Mouse (Mus musculus): ENCODE data around the gene Hras. TPM values are rescaled to one million over a fixed set of nuclear protein-coding genes. Genes with fewer than 3 reads are reported as not detected.

The Hras gene
- 22.4 to 25.6 TPM (median 25.2 TPM) in 3 replicates for total RNA-seq (2017)

- peak; percentile 87 for ATAC-seq (replicated peaks; ENCODE audit: insufficient number of reproducible peaks, low FRiP score, low TSS enrichment, poor library complexity, severe bottlenecking)
Measured at GRCm38 (mm10) chr7:141193948-141194347, at the start of gene Hras, which contains the start of gene Lrrc56. TSS of gene Hras (minus strand) at chr7:141194005. TSS of gene Lrrc56 (plus strand) at chr7:141194157.

DNA sequence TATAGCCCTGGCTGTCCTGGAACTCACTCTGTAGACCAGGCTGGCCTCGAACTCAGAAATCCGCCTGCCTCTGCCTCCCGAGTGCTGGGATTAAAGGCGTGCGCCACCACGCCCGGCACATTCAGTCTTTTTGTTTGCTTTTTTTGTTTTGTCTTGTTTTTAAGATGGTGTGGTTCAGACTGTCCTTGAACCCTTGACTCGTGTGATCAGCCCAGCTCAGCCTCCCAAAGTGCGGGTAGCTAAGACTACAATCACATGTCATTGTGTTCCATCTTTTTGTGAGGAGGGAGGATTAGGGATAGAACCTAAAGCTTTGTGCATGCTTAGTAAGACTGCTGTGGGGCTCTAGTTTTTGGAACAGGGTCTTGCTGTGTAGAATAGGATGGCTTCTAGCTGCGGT, 37.7 kb upstream of the Hras start:
- no peak for ATAC-seq (replicated peaks; ENCODE audit: insufficient number of reproducible peaks, low FRiP score, low TSS enrichment, poor library complexity, severe bottlenecking)

DNA sequence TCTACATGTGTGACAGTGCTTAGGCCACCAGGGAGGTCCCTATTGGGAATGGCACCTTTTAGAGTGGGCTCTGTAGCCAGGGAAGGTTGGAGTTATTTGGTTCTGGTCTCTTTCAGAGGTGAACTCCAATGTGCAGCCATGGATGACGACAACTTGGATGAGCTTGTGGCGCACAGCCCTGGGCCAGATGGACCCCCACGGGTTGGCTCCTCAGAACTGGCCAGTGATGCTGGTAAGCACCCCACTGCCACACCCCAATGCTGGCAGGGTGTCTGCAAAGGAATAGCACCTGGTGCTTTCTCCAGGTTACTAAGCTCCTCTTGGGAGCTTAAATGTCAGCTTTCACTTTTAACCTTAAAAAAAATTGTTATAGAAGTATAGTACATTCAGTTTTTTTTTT, 37.3 kb upstream of the Hras start:
- no peak for ATAC-seq (replicated peaks; ENCODE audit: insufficient number of reproducible peaks, low FRiP score, low TSS enrichment, poor library complexity, severe bottlenecking)

DNA sequence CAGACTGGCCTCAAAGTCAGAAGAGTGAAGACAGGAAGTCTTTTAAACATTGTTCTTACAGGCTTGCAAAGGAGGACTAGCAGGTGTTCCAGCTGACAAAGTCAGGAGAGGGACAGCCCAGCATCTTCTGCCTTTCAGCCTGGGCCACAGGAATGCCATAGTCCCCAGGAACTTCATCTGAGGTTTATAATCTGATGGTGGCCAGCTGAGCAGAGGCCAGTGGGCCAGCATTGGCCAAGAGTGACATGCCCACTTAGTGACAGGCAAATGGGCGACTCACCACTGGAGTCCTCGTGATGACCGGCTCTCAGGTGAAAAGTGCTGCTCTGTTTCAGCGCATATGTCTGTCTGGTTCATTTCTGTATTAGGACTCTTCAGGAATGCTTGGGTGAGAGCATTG, 36.8 kb upstream of the Hras start:
- ATAC-seq (replicated peaks; ENCODE audit: insufficient number of reproducible peaks, low FRiP score, low TSS enrichment, poor library complexity, severe bottlenecking) = no peak

DNA sequence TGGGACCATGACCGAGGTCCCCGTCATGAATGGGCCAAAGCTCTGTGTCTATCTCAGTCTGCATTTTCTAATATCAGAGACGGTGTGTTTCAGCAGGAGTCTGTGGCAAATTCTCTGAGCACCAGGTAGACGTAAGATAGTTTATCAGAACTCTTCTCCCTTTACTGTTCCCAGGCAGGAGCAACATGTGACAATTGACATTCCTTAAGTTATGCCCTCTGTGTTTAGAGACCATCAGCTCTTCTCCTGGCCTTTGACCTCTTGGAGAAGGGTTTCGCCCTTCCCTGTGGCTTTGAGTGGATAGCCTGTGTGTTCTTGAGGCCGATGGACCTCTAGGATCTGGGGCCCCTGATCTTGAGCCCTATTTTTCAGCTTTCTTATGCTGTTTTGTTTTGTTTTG, 35.9 kb upstream of the Hras start:
- ATAC-seq (replicated peaks; ENCODE audit: insufficient number of reproducible peaks, low FRiP score, low TSS enrichment, poor library complexity, severe bottlenecking) = no peak

DNA sequence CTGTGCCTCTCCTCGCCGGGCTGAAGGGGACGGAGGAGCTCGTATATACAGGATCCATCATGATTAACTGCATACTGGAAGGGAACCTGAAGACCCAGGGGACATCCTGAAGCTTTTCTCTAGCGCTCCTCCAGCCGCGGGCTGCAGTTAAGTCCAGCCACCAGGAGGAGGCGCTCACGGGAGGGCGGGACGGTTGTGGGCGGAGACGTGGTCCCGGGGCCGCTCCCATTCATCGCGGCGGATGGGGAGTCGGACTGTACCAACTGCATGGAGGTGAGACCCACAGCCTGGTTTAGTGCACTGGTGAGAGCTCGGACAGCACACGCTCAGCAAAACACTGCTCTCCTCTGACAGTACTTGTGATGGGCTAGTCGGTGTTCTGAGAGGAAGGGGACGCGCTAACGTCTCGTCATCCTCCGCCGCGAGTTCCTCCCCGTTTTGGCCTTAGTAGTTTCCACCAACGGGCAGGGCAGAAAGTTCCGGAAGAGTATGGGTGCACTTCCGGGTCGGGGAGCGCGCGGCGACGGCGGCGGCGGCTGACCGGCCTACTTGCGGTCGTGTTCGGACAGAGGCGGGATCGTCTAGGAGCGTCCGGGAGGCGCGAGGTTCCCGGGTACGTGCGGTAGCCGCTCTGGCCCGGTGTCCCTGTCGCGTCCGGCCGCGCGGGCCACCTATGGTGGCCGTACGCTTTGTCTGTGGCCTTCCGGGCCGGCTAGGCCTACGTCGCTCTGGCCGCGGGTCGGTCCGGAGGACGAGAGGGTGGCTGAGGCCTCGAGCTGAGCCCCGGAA, 34.7 kb upstream of the Hras start, which contains the start of gene Phrf1:
Phrf1 (plus strand) TSS at position 506 of the 789 bp plus-strand sequence.
- ATAC-seq (replicated peaks; ENCODE audit: insufficient number of reproducible peaks, low FRiP score, low TSS enrichment, poor library complexity, severe bottlenecking) = peak; percentile 96

GRCm38 (mm10) chr7:141227796-141228195, 34.0 kb upstream of the Hras start:
- ATAC-seq (replicated peaks; ENCODE audit: insufficient number of reproducible peaks, low FRiP score, low TSS enrichment, poor library complexity, severe bottlenecking) = no peak

- ATAC-seq (replicated peaks; ENCODE audit: insufficient number of reproducible peaks, low FRiP score, low TSS enrichment, poor library complexity, severe bottlenecking) = no peak
Measured at GRCm38 (mm10) chr7:141226535-141226934, 32.7 kb upstream of the Hras start.

DNA sequence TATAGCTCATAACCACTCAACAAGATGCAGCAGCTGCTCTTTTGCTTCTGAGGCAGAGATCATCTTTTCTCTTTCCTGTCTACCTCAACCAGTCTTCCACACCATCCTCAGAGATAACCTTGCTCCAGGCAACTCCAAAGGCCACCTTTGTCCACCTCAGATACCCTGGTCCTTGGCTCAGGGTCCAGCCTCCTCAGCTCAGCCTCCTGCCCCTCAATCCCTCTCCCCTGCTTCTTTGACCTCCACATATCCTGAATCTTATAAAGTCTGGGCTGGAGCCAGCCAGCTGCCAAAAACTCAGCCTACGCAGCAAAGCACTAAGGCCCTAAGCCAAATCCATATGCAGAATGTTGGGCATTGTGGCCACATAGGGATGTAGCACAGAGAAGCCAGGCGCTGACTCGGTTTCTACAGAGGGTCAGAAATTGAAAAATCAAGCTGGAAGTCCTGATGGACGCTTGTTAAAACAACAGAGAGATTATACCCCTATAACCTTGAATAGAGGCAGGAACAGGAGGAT, 29.0 kb upstream of the Hras start:
- no peak for ATAC-seq (replicated peaks; ENCODE audit: insufficient number of reproducible peaks, low FRiP score, low TSS enrichment, poor library complexity, severe bottlenecking)

- no peak for ATAC-seq (replicated peaks; ENCODE audit: insufficient number of reproducible peaks, low FRiP score, low TSS enrichment, poor library complexity, severe bottlenecking)
Measured at GRCm38 (mm10) chr7:141222126-141222467, 28.3 kb upstream of the Hras start.

DNA sequence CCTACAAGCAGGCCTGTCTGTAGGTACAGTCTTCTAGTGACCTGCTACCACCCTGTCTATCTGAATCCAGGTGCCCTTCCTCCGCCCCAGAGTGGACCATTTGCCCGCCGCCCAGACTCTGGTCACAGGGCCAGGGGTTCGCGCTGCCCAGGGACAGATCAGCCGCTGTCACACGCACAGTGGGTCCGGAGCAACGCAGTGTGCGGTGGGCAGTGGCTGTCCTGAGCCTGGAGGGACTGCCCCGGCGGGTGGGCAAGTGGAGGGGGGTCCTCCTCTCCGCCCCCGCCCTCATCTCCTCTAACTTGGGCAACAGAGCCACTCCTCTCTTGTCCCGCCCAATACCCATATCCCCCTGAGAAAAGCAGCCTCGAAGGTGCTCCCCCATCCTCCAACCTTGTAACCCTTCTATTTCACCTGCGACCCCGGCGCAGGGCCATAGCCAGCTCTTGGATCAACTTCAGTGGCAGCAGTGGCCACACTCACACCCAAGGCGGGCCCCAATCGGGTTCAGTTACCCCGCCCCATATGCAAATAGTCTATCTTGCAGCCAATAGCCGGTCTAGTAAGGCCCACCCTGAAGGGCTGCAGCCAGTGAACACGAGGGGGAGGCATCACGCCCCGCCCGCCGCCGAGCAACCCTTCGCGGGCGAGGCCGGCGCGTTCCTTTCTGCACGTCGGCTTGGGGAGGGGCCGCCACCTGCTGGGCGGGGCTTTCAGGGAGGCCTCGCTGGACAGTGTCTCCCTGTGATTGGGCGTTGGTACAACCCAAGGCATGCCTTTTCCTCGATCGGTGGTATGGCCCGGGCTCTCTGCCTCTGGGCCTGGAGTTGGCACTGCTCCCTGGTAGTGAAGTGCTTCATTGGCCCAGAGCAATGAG, 27.7 kb upstream of the Hras start:
- ATAC-seq (replicated peaks; ENCODE audit: insufficient number of reproducible peaks, low FRiP score, low TSS enrichment, poor library complexity, severe bottlenecking) = peak; percentile 68

GRCm38 (mm10) chr7:141220377-141220776, 26.6 kb upstream of the Hras start:
- ATAC-seq (replicated peaks; ENCODE audit: insufficient number of reproducible peaks, low FRiP score, low TSS enrichment, poor library complexity, severe bottlenecking) = no peak

- no peak for ATAC-seq (replicated peaks; ENCODE audit: insufficient number of reproducible peaks, low FRiP score, low TSS enrichment, poor library complexity, severe bottlenecking)
Measured at GRCm38 (mm10) chr7:141219558-141220099, 25.8 kb upstream of the Hras start.

DNA sequence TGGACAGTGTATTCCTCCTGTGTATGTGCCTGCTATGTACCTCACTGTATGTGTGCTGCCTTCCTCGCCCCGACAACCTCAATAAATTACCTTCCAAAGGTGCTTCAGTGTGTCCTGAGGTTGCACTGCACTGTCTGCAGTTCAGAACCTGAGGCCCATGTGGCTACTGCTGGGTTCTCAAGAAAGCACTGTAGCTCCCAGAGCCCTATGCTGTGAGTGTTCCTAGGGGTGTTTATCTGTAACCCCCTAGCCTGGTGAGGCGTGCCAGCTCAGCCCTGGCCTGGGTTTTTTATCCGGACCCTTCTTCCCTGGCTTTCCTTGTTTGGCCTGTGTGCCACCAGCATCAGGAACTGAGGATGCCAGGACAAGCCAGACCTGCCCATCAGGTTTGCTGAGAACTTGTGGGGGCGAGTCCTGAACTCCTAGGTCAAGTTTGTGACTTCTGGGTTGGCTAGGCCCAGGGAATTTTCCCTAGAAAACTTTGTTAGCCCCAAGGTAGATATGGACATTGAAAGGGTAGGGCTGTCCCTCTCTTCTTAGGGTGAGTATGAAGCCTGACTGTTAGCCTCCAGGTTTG, 24.8 kb upstream of the Hras start:
- no peak for ATAC-seq (replicated peaks; ENCODE audit: insufficient number of reproducible peaks, low FRiP score, low TSS enrichment, poor library complexity, severe bottlenecking)

DNA sequence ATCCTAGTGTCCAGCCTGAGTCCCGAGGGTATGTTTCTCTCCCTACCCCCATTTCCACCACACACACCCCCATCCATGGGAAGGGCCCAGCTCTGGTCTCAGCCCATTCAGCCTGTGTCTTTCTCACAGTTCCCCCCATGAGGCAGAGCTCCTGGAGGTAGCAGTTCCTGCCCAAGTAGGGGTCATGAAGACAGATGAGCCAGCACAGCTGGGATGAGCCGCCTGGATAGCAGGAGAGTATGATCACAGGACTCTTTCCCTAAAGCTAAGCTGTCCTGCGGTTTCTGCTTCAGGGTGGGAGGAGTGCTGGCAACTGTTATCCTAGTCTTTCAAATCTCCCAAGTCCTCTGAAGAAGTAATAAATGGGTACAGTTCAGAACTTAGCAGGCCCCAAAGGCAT, 24.3 kb upstream of the Hras start:
- no peak for ATAC-seq (replicated peaks; ENCODE audit: insufficient number of reproducible peaks, low FRiP score, low TSS enrichment, poor library complexity, severe bottlenecking)

GRCm38 (mm10) chr7:141217343-141218013, 23.7 kb upstream of the Hras start:
- no peak for ATAC-seq (replicated peaks; ENCODE audit: insufficient number of reproducible peaks, low FRiP score, low TSS enrichment, poor library complexity, severe bottlenecking)

GRCm38 (mm10) chr7:141216894-141217293, 23.1 kb upstream of the Hras start:
- ATAC-seq (replicated peaks; ENCODE audit: insufficient number of reproducible peaks, low FRiP score, low TSS enrichment, poor library complexity, severe bottlenecking) = no peak

DNA sequence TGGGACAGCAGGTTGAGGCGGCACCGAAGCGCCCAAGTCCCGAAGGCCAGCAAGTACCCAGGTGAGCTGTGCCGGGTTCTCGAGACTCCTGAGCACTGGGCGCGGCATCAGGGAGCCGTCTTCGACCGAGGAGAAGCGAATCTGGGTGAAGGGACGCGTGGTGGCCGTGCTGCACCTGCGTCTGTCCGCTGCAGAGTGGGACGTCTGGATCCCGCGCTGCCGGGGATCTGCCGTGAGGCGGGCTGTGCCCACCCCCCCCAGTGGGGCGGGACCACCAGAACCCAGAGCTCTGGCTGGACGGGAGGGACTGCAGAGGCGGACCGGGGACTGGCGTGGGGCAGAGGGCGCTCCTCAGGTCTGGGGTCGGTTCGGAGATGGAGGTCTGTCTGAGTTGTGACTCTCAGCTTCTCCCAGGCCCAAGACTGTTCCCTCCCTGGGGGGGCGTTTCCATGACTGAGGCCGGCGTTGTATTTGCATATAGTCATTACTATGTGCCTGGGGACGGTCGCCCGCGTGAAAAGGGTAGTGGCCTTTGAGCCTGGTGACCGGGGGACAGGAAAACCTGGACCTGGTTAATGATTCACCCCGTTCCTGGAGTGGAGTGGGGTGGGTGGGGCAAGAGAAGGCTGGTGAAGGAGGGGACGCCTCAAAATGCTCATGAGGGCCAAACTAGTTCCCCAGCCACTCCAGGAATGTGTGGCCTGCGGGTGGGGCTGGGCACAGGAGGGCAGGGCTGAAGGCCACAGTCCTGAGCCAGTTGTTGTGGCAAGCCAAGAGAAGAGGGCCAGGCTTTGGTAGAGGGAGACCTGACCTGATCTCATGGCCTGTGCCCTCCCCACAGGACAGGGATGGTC, 22.3 kb upstream of the Hras start:
- no peak for ATAC-seq (replicated peaks; ENCODE audit: insufficient number of reproducible peaks, low FRiP score, low TSS enrichment, poor library complexity, severe bottlenecking)

Measured in monocyte, adult 5-6 weeks (primary cell).